10 mouse cellular contexts compared by ENCODE assay signal in genomic region chr7:79577931-79578850, GRCm38 (mm10). TPM values are rescaled to one million over a fixed set of nuclear protein-coding genes. Genes with fewer than 3 reads are reported as not detected.
DNase-seq lines count a peak whose midpoint lies in the region; ATAC-seq lines count a peak whose summit lies in the region.
"Had no signal": no experiment of that assay in that cellular context is flagged by ENCODE, and none has a peak within 500 bp of the region (broad histone marks: within the 10 kb centered on the region; RNA-seq: fewer than 3 reads in every experiment).

No protein-coding gene starts in this region.

- ATAC-seq in heart, embryonic 15.5 days (replicated peaks; ENCODE audit: insufficient number of reproducible peaks, insufficient read depth, low FRiP score, low read depth) = no peak
- ATAC-seq in hindbrain, embryonic 14.5 days (ENCODE audit: low FRiP score) = peak; percentile 32
- ATAC-seq in midbrain, embryonic 13.5 days = peak; percentile 49

- H3K27ac ChIP-seq in heart, embryonic 15.5 days = no peak overlapping the region
- peak overlapping the region; percentile 81 for H3K27ac ChIP-seq in hindbrain, embryonic 14.5 days
- peak overlapping the region; percentile 91 for H3K27ac ChIP-seq in midbrain, embryonic 13.5 days
- H3K27ac ChIP-seq: macrophage had no signal

- H3K9ac ChIP-seq in heart, embryonic 15.5 days = peak overlapping the region; percentile 54; the same call in 1 of the 2 replicates
- H3K9ac ChIP-seq in hindbrain, embryonic 14.5 days = peak overlapping the region; percentile 44
- H3K9ac ChIP-seq in midbrain, embryonic 13.5 days (replicated peaks) = peak overlapping the region; percentile 53; the same call in 1 of the 2 replicates

- H3K36me3 ChIP-seq in heart, embryonic 15.5 days = no peaks in the 10 kb centered on the region
- H3K36me3 ChIP-seq in hindbrain, embryonic 14.5 days (replicated peaks; ENCODE audit: control insufficient read depth, insufficient read depth) = no peaks in the 10 kb centered on the region
- no peaks in the 10 kb centered on the region for H3K36me3 ChIP-seq in midbrain, embryonic 13.5 days

- H3K4me2 ChIP-seq in heart, embryonic 15.5 days = peak overlapping the region; percentile 68
- H3K4me2 ChIP-seq in hindbrain, embryonic 14.5 days (replicated peaks) = peak overlapping the region; percentile 50
- peak overlapping the region; percentile 55 for H3K4me2 ChIP-seq in midbrain, embryonic 13.5 days (replicated peaks)

- peak overlapping the region; percentile 40 for H3K4me3 ChIP-seq in heart, embryonic 15.5 days
- H3K4me3 ChIP-seq in hindbrain, embryonic 14.5 days (replicated peaks; ENCODE audit: low read length) = 0 out of 2 replicates have a peak overlapping the region, but pooled peaks have one; percentile 15
- H3K4me3 ChIP-seq in midbrain, embryonic 13.5 days (replicated peaks) = peak overlapping the region; percentile 28

- H3K4me1 ChIP-seq in heart, embryonic 15.5 days (replicated peaks) = peaks cover 20% of the 10 kb centered on the region
- H3K4me1 ChIP-seq in hindbrain, embryonic 14.5 days (replicated peaks; ENCODE audit: control insufficient read depth, insufficient read depth, low read length) = peaks cover 25% of the 10 kb centered on the region
- peaks cover 40% of the 10 kb centered on the region for H3K4me1 ChIP-seq in midbrain, embryonic 13.5 days (replicated peaks)

- WGBS in heart, embryonic 15.5 days = 9% methylated on average over 25 of the region's 25 CpGs
- 2% methylated on average over 22 of the region's 25 CpGs for WGBS in hindbrain, embryonic 14.5 days
- WGBS in midbrain, embryonic 13.5 days = 1% methylated on average over 25 of the region's 25 CpGs

- H3K9me3 ChIP-seq in heart, embryonic 15.5 days (replicated peaks) = no peaks in the 10 kb centered on the region
- no peaks in the 10 kb centered on the region for H3K9me3 ChIP-seq in hindbrain, embryonic 14.5 days (ENCODE audit: control insufficient read depth, low read length)
- H3K9me3 ChIP-seq in midbrain, embryonic 13.5 days = no peaks in the 10 kb centered on the region

- no peak for DNase-seq in heart, adult 8-10 months (ENCODE audit: low spot score)
- peak; percentile 37 for DNase-seq in embryo, embryonic 10 days (ENCODE audit: low spot score)
- peak; percentile 34 for DNase-seq in hindbrain, embryonic 14.5 days (ENCODE audit: low spot score)
- DNase-seq in layer of hippocampus, postnatal 25 days (ENCODE audit: extremely low spot score in 1 of 2, low spot score in 1 of 2) = no peak
- no peak for DNase-seq in urinary bladder, postnatal 36 days (ENCODE audit: low spot score in 2 of 2)
- no peak for DNase-seq in lung, postnatal 36 days

- peaks cover 85% of the 10 kb centered on the region for H3K27me3 ChIP-seq in heart, embryonic 15.5 days
- peaks cover 7% of the 10 kb centered on the region; the same call in 1 of the 2 replicates for H3K27me3 ChIP-seq in hindbrain, embryonic 14.5 days (ENCODE audit: control insufficient read depth, insufficient read depth, low read length)
- H3K27me3 ChIP-seq in midbrain, embryonic 13.5 days = peaks cover 54% of the 10 kb centered on the region

RNA-seq across cellular contexts. Expression of gene Rhcg, which starts 39.3 kb away (rescaled TPM):
- polyA plus RNA-seq in heart, embryonic 15.5 days (2015; fragmentation: Nextera tagmentation; extraction: Ambion mirVana) = 0.10 TPM in 1 of 2 replicates, not detected in the other
- not detected for total RNA-seq in heart, adult 8-10 months (2022)
- polyA plus RNA-seq in hindbrain, embryonic 14.5 days (2014; fragmentation: Nextera tagmentation; extraction: Ambion mirVana) = 3.7 and 5.0 TPM in 2 replicates
- polyA plus RNA-seq in midbrain, embryonic 13.5 days (2015; fragmentation: Nextera tagmentation; extraction: Ambion mirVana) = 2.1 and 2.5 TPM in 2 replicates
- 1 to 10 TPM; 2.1 to 2.4 TPM for total RNA-seq in layer of hippocampus, postnatal 25 days (2021)
- total RNA-seq: CH12.LX had no signal
- polyA plus RNA-seq: macrophage had no signal

Comparison
In these comparisons a context has a peak if more than half of its experiments do, and no peak if none do; other contexts are left out.
1. DNase-seq: peak in embryo, embryonic 10 days (single experiment) and hindbrain, embryonic 14.5 days (single experiment); none in heart, adult 8-10 months (single experiment), layer of hippocampus, postnatal 25 days (0 of 2), urinary bladder, postnatal 36 days (0 of 2) and lung, postnatal 36 days (single experiment).
2. Peak in every context shown above with its lines, with median percentiles within 50 percentile points of each other: H3K4me2 ChIP-seq, H3K4me3 ChIP-seq and H3K9ac ChIP-seq.